ENCODE assay signal across 8 mouse cellular contexts in genomic region chr2:7080794-7081783, GRCm38 (mm10).
DNase-seq lines count a peak whose midpoint lies in the region; ATAC-seq and TF ChIP-seq lines count a peak whose summit lies in the region.

No protein-coding gene starts in this region.

- H3K4me3 ChIP-seq in spleen, adult 2 months (ENCODE audit: extremely low read depth, insufficient read depth, insufficient read length), result peak overlapping the region; percentile 37; the same call in 1 of the 2 replicates
- no peak overlapping the region for H3K4me3 ChIP-seq in embryonic facial prominence, embryonic 11.5 days (ENCODE audit: low read depth, low read length)
- peak overlapping the region; percentile 54 to 62 for H3K4me3 ChIP-seq in heart, embryonic 14.5 days (ENCODE audit: control insufficient read depth in 1 of 2, insufficient read depth in 1 of 2, low read depth in 1 of 2, low read length in 2 of 2)
- peak overlapping the region; percentile 15 for H3K4me3 ChIP-seq in limb, embryonic 12.5 days (replicated peaks)
- H3K4me3 ChIP-seq in midbrain, embryonic 15.5 days, result peak overlapping the region; percentile 25

- no peak for DNase-seq in spleen, adult 2 months (ENCODE audit: low read depth in 1 of 2, low spot score in 2 of 2)
- DNase-seq in spleen, adult 18-20 months, result no peak
- DNase-seq in embryonic facial prominence, embryonic 11.5 days (ENCODE audit: low spot score), result peak; percentile 57
- no peak for DNase-seq in thymus, postnatal 36 days
- DNase-seq in left cerebral cortex, adult 9 months (ENCODE audit: low spot score in 2 of 2), result no peak

- no peaks in the 10 kb centered on the region for H3K9me3 ChIP-seq in embryonic facial prominence, embryonic 11.5 days (replicated peaks; ENCODE audit: control insufficient read depth, low read length)
- H3K9me3 ChIP-seq in heart, embryonic 14.5 days (ENCODE audit: control insufficient read depth, low read length), result peaks cover 12% of the 10 kb centered on the region
- H3K9me3 ChIP-seq in limb, embryonic 12.5 days, result peaks cover 15% of the 10 kb centered on the region
- H3K9me3 ChIP-seq in midbrain, embryonic 15.5 days, result peaks cover 5% of the 10 kb centered on the region; the same call in 1 of the 2 replicates

- no peaks in the 10 kb centered on the region for H3K4me1 ChIP-seq in spleen, adult 2 months (ENCODE audit: control insufficient read depth, insufficient read depth, insufficient read length)
- no peaks in the 10 kb centered on the region; the same call in 1 of the 2 replicates for H3K4me1 ChIP-seq in embryonic facial prominence, embryonic 11.5 days (ENCODE audit: control insufficient read depth, insufficient read depth, low read length)
- peaks cover 11 to 27% of the 10 kb centered on the region in 2 experiments for H3K4me1 ChIP-seq in heart, embryonic 14.5 days (ENCODE audit: control insufficient read depth in 2 of 2, insufficient read depth in 2 of 2, low read length in 2 of 2)
- H3K4me1 ChIP-seq in limb, embryonic 12.5 days (replicated peaks), result peaks cover 18% of the 10 kb centered on the region
- H3K4me1 ChIP-seq in midbrain, embryonic 15.5 days, result peaks cover 20% of the 10 kb centered on the region

- H3K27me3 ChIP-seq in spleen, adult 2 months (ENCODE audit: control insufficient read depth, insufficient read depth, low read length), result no peaks in the 10 kb centered on the region
- H3K27me3 ChIP-seq in embryonic facial prominence, embryonic 11.5 days (ENCODE audit: control insufficient read depth, insufficient read depth, low read length), result no peaks in the 10 kb centered on the region
- no peaks in the 10 kb centered on the region for H3K27me3 ChIP-seq in heart, embryonic 14.5 days (ENCODE audit: control insufficient read depth, insufficient read depth, low read length)
- no peaks in the 10 kb centered on the region for H3K27me3 ChIP-seq in limb, embryonic 12.5 days
- no peaks in the 10 kb centered on the region for H3K27me3 ChIP-seq in midbrain, embryonic 15.5 days (replicated peaks)

- peak overlapping the region; percentile 38 for H3K4me2 ChIP-seq in embryonic facial prominence, embryonic 11.5 days (ENCODE audit: low read depth, low read length)
- peak overlapping the region; percentile 77 for H3K4me2 ChIP-seq in heart, embryonic 14.5 days (ENCODE audit: low read length)
- peak overlapping the region; percentile 48 for H3K4me2 ChIP-seq in limb, embryonic 12.5 days
- peak overlapping the region; percentile 53 for H3K4me2 ChIP-seq in midbrain, embryonic 15.5 days

- TF ChIP-seq POLR2A in spleen, adult 2 months (IDR thresholded peaks at IDR 0.05; ENCODE audit: low read depth, low read length), result no peak

- 55% methylated on average over 28 of the region's 28 CpGs for WGBS in spleen, adult 2 months
- WGBS in embryonic facial prominence, embryonic 11.5 days, result 10% methylated on average over 27 of the region's 28 CpGs
- 4% methylated on average over 28 of the region's 28 CpGs for WGBS in heart, embryonic 14.5 days
- 13% methylated on average over 28 of the region's 28 CpGs for WGBS in limb, embryonic 12.5 days
- WGBS in midbrain, embryonic 15.5 days, result 6% methylated on average over 28 of the region's 28 CpGs

- 0 out of 2 replicates have a peak, but pooled peaks have one; percentile 36 for ATAC-seq in embryonic facial prominence, embryonic 11.5 days (replicated peaks; ENCODE audit: insufficient number of reproducible peaks, low FRiP score, low TSS enrichment, low read depth)
- ATAC-seq in heart, embryonic 14.5 days (ENCODE audit: insufficient number of reproducible peaks, insufficient read depth, low FRiP score, low read depth), result peak; percentile 74
- no peak for ATAC-seq in limb, embryonic 12.5 days (ENCODE audit: insufficient number of reproducible peaks, insufficient read depth, low FRiP score, low TSS enrichment, low read depth)
- peak; percentile 74 for ATAC-seq in midbrain, embryonic 15.5 days (replicated peaks)

- peak overlapping the region; percentile 60 for H3K9ac ChIP-seq in embryonic facial prominence, embryonic 11.5 days (replicated peaks; ENCODE audit: low read length)
- peak overlapping the region; percentile 87 for H3K9ac ChIP-seq in heart, embryonic 14.5 days (ENCODE audit: low read length)
- H3K9ac ChIP-seq in limb, embryonic 12.5 days (replicated peaks), result peak overlapping the region; percentile 40
- peak overlapping the region; percentile 43; the same call in 1 of the 2 replicates for H3K9ac ChIP-seq in midbrain, embryonic 15.5 days

- H3K27ac ChIP-seq in spleen, adult 2 months (ENCODE audit: insufficient read depth, low read length), result no peak overlapping the region
- H3K27ac ChIP-seq in embryonic facial prominence, embryonic 11.5 days (replicated peaks; ENCODE audit: low read depth, low read length), result no peak overlapping the region
- peak overlapping the region; percentile 97 for H3K27ac ChIP-seq in heart, embryonic 14.5 days (replicated peaks in 1 of 2; ENCODE audit: control insufficient read depth in 1 of 2, insufficient read depth in 1 of 2, low read depth in 2 of 2, low read length in 2 of 2)
- no peak overlapping the region for H3K27ac ChIP-seq in limb, embryonic 12.5 days
- H3K27ac ChIP-seq in midbrain, embryonic 15.5 days, result peak overlapping the region; percentile 70

- H3K36me3 ChIP-seq in spleen, adult 2 months (ENCODE audit: control insufficient read depth, insufficient read depth, low read length), result no peaks in the 10 kb centered on the region
- H3K36me3 ChIP-seq in embryonic facial prominence, embryonic 11.5 days (replicated peaks; ENCODE audit: control insufficient read depth, insufficient read depth, low read depth, low read length), result no peaks in the 10 kb centered on the region
- H3K36me3 ChIP-seq in heart, embryonic 14.5 days (ENCODE audit: control insufficient read depth, insufficient read depth, low read length), result peaks cover 11% of the 10 kb centered on the region
- peaks cover 3% of the 10 kb centered on the region; the same call in 1 of the 2 replicates for H3K36me3 ChIP-seq in limb, embryonic 12.5 days
- no peaks in the 10 kb centered on the region for H3K36me3 ChIP-seq in midbrain, embryonic 15.5 days (replicated peaks)

- no peak for TF ChIP-seq CTCF in spleen, adult 2 months (IDR thresholded peaks at IDR 0.05; ENCODE audit: extremely low read depth, insufficient read depth, insufficient read length, insufficient replicate concordance)

Comparison
In these comparisons a context has a peak if more than half of its experiments do, and no peak if none do; other contexts are left out.
1. H3K27ac ChIP-seq: peak in heart, embryonic 14.5 days (2 of 2) and midbrain, embryonic 15.5 days (single experiment); none in spleen, adult 2 months (single experiment), embryonic facial prominence, embryonic 11.5 days (single experiment) and limb, embryonic 12.5 days (single experiment).
2. Peak in every context shown above with its lines, with median percentiles within 50 percentile points of each other: H3K4me2 ChIP-seq and H3K9ac ChIP-seq.